Mouse (Mus musculus) forebrain, embryonic 12.5 days (tissue): Measurements from ENCODE around the gene Klrc2. TPM values are rescaled to one million over a fixed set of nuclear protein-coding genes. Genes with fewer than 3 reads are reported as not detected.
"Not testable (repeated sequence)": the region's sequence is repeated elsewhere in the genome, so short reads cannot be mapped to it uniquely, and the experiment has no call there.

Experiments used
- ATAC-seq: fragments of 200-750 bp; cut with Nextera tagmentation; 2 replicates; pipeline ENCODE4 v1.8.0; 2017; ENCODE audit warnings: moderate TSS enrichment; ENCODE audit not compliant: low FRiP score
- H3K27ac ChIP-seq: fragments of 300-500 bp; sonication (generic); 2 replicates; pipeline ENCODE4 v1.5.1; 2016; ENCODE audit warnings: mild to moderate bottlenecking
- H3K27me3 ChIP-seq: fragments of 300-500 bp; sonication (generic); 2 replicates; pipeline ENCODE4 v1.6.1; 2016; ENCODE audit warnings: mild to moderate bottlenecking
- H3K36me3 ChIP-seq: fragments of 300-500 bp; sonication (generic); replicated peaks from 2 replicates; pipeline ENCODE4 v1.6.1; 2016; ENCODE audit warnings: mild to moderate bottlenecking
- H3K4me1 ChIP-seq: fragments of 300-500 bp; sonication (generic); 2 replicates; pipeline ENCODE4 v1.6.1; 2016
- H3K4me2 ChIP-seq: fragments of 300-500 bp; sonication (generic); 2 replicates; pipeline ENCODE4 v1.6.1; 2016; ENCODE audit warnings: mild to moderate bottlenecking, moderate library complexity
- H3K4me3 ChIP-seq: fragments of 300-500 bp; sonication (generic); replicated peaks from 2 replicates; pipeline ENCODE4 v1.5.1; 2016; ENCODE audit warnings: mild to moderate bottlenecking
- H3K9ac ChIP-seq: fragments of 300-500 bp; sonication (generic); 2 replicates; pipeline ENCODE4 v1.6.1; 2016; ENCODE audit warnings: mild to moderate bottlenecking
- H3K9me3 ChIP-seq: fragments of 300-500 bp; sonication (generic); 2 replicates; pipeline ENCODE4 v1.6.1; 2016
- WGBS: fragments of 180-500 bp; shearing (Covaris S2); methylation state at CpG from one replicate; pipeline ENCODE4 v1.1.7; 2016; 5-methylcytosine and 5-hydroxymethylcytosine counted together
- microRNA-seq: library from miRNA; unstranded; fragments of <30 nt; microRNA quantifications from one replicate; pipeline ENCODE4, GENCODE M21; 2017
- polyA plus RNA-seq: library from polyadenylated mRNA; unstranded; fragments of >200 nt; fragmentation: Nextera tagmentation; extraction: Ambion mirVana; gene quantifications from 2 replicates; pipeline ENCODE4 v1.2.1, GENCODE M21; 2016

Klrc2 gene
- polyA plus RNA-seq, result not detected in 2 replicates

GRCm38 (mm10) chr6:129660589-129660988 lies at the start of gene Klrc2:
Gene Klrc2, minus strand, starts transcription at chr6:129660689.
- not testable (repeated sequence) for ATAC-seq, H3K9ac ChIP-seq, H3K27me3 ChIP-seq, H3K4me3 ChIP-seq, H3K27ac ChIP-seq, H3K36me3 ChIP-seq, H3K4me1 ChIP-seq, H3K9me3 ChIP-seq, H3K4me2 ChIP-seq
- WGBS, result 80% methylated on average over 4 of the region's 4 CpGs

- H3K4me1 ChIP-seq, H3K9me3 ChIP-seq, H3K36me3 ChIP-seq, H3K9ac ChIP-seq, H3K27ac ChIP-seq, H3K4me2 ChIP-seq, H3K27me3 ChIP-seq, ATAC-seq, H3K4me3 ChIP-seq: not testable (repeated sequence)
- WGBS, result 79% methylated on average over 10 of the region's 10 CpGs
Measured at GRCm38 (mm10) chr6:129691436-129691835, 30.9 kb upstream of the Klrc2 start.

GRCm38 (mm10) chr6:129680379-129680778 lies 19.9 kb upstream of the Klrc2 start:
- H3K4me3 ChIP-seq, result no peak overlapping the region
- 67% methylated on average over 1 of the region's 1 CpGs for WGBS

GRCm38 (mm10) chr6:129678873-129679272 lies 18.4 kb upstream of the Klrc2 start, which contains the start of gene Klrc1:
Gene Klrc1, minus strand, starts transcription at chr6:129678973.
- Histone ChIP-seq H3K9me3 (no peaks in the 10 kb centered on the region), H3K27me3 (no peaks in the 10 kb centered on the region), H3K27ac (no peak within 1 kb of the TSS), H3K4me2 (no peak within 1 kb of the TSS), H3K9ac (no peak within 1 kb of the TSS), H3K4me1 (no peaks in the 10 kb centered on the region), H3K4me3 (no peak within 1 kb of the TSS), H3K36me3 (no peaks in the 10 kb centered on the region)
- no peak for ATAC-seq
- 86% methylated on average over 3 of the region's 3 CpGs for whole genome bisulfite sequencing

More at GRCm38 (mm10) chr6:129680379-129680778, 19.9 kb upstream of the Klrc2 start:
- no peak for ATAC-seq
- H3K27ac ChIP-seq, result no peak overlapping the region
- H3K9ac ChIP-seq, result no peak overlapping the region
- no peaks in the 10 kb centered on the region for H3K36me3 ChIP-seq
- no peaks in the 10 kb centered on the region for H3K4me1 ChIP-seq
- H3K4me2 ChIP-seq, result no peak overlapping the region
- H3K27me3 ChIP-seq, result no peaks in the 10 kb centered on the region
- no peaks in the 10 kb centered on the region for H3K9me3 ChIP-seq

- H3K4me1 ChIP-seq, H3K36me3 ChIP-seq, ATAC-seq, H3K9me3 ChIP-seq, H3K27ac ChIP-seq, H3K4me3 ChIP-seq, H3K9ac ChIP-seq, H3K27me3 ChIP-seq, H3K4me2 ChIP-seq: not testable (repeated sequence)
- WGBS, result no CpG with 5 or more reads among the region's 3 CpGs
Measured at GRCm38 (mm10) chr6:129661301-129661700, 812 bp upstream of the Klrc2 start.

GRCm38 (mm10) chr6:129644054-129644453 lies 16.4 kb downstream of the Klrc2 start:
- WGBS, result 69% methylated on average over 2 of the region's 3 CpGs
- not testable (repeated sequence) for ATAC-seq, H3K9me3 ChIP-seq, H3K27me3 ChIP-seq, H3K4me2 ChIP-seq, H3K36me3 ChIP-seq, H3K4me3 ChIP-seq, H3K9ac ChIP-seq, H3K4me1 ChIP-seq, H3K27ac ChIP-seq

- H3K27me3 ChIP-seq, ATAC-seq, H3K36me3 ChIP-seq, H3K4me2 ChIP-seq, H3K27ac ChIP-seq, H3K9me3 ChIP-seq, H3K9ac ChIP-seq, H3K4me1 ChIP-seq, H3K4me3 ChIP-seq: not testable (repeated sequence)
- 83% methylated on average over 3 of the region's 3 CpGs for WGBS
Measured at GRCm38 (mm10) chr6:129643237-129643636, 17.3 kb downstream of the Klrc2 start, which contains the start of gene Klrc3. Gene Klrc3, minus strand, starts transcription at chr6:129643337.

- not testable (repeated sequence) for ATAC-seq, H3K4me2 ChIP-seq, H3K4me1 ChIP-seq, H3K27me3 ChIP-seq, H3K9me3 ChIP-seq, H3K4me3 ChIP-seq, H3K9ac ChIP-seq, H3K27ac ChIP-seq, H3K36me3 ChIP-seq
- WGBS, result 84% methylated on average over 2 of the region's 2 CpGs
Measured at GRCm38 (mm10) chr6:129631046-129631445, 29.4 kb downstream of the Klrc2 start.

- ATAC-seq, result no peak
- H3K4me1 ChIP-seq, result no peaks in the 10 kb centered on the region
- H3K4me2 ChIP-seq, result no peak within 1 kb of the TSS
- H3K27ac ChIP-seq, result no peak within 1 kb of the TSS
- no peak within 1 kb of the TSS for H3K4me3 ChIP-seq
- H3K27me3 ChIP-seq, result no peaks in the 10 kb centered on the region
- no peak within 1 kb of the TSS for H3K9ac ChIP-seq
- no peaks in the 10 kb centered on the region for H3K9me3 ChIP-seq
- H3K36me3 ChIP-seq, result no peaks in the 10 kb centered on the region
- WGBS, result 78% methylated on average over 4 of the region's 4 CpGs
Measured at GRCm38 (mm10) chr6:129623735-129624134, 36.8 kb downstream of the Klrc2 start, which contains the start of gene Klrk1. Gene Klrk1, minus strand, starts transcription at chr6:129623864.

- H3K27me3 ChIP-seq, result no peaks in the 10 kb centered on the region
- H3K36me3 ChIP-seq, result no peaks in the 10 kb centered on the region
- ATAC-seq, result no peak
- no peak overlapping the region for H3K4me3 ChIP-seq
- H3K4me2 ChIP-seq, result no peak overlapping the region
- no peaks in the 10 kb centered on the region for H3K4me1 ChIP-seq
- no peak overlapping the region for H3K9ac ChIP-seq
- no peaks in the 10 kb centered on the region for H3K9me3 ChIP-seq
- H3K27ac ChIP-seq, result no peak overlapping the region
Measured at GRCm38 (mm10) chr6:129608372-129608771, 52.1 kb downstream of the Klrc2 start.

Small RNA genes lying within 50 kb of the gene (microRNA-seq; reads per million reads assigned to microRNA genes)
- not detected for gene Mir680-1

Other genes with a start within 250 kb of the Klrc2 start
- gene Clec1a, start 208.7 kb downstream of the Klrc2 start, polyA plus RNA-seq, result 1.2 TPM in 2 replicates
- gene Olr1, start 153.5 kb downstream of the Klrc2 start, polyA plus RNA-seq, result not detected in 2 replicates
- gene Tmem52b, start 148.1 kb downstream of the Klrc2 start, polyA plus RNA-seq, result not detected in 2 replicates
- gene Gabarapl1, start 127.5 kb downstream of the Klrc2 start, polyA plus RNA-seq, result 83.6 and 97.2 TPM in 2 replicates
- gene Klre1, start 82.8 kb downstream of the Klrc2 start, polyA plus RNA-seq, result not detected in 2 replicates
- not detected in 2 replicates for gene Klrd1, start 68.9 kb downstream of the Klrc2 start, polyA plus RNA-seq
- 0.08 and 0.13 TPM in 2 replicates for gene Klrk1, start 36.8 kb downstream of the Klrc2 start, polyA plus RNA-seq
- gene Klrc3, start 17.4 kb downstream of the Klrc2 start, polyA plus RNA-seq, result not detected in 2 replicates
- gene Klrc1, start 18.3 kb upstream of the Klrc2 start, polyA plus RNA-seq, result not detected in 2 replicates
- not detected in 2 replicates for gene Klri1, start 56.4 kb upstream of the Klrc2 start, polyA plus RNA-seq
- gene Klri2, start 79.8 kb upstream of the Klrc2 start, polyA plus RNA-seq, result not detected in 2 replicates
- not detected in 2 replicates for gene Gm156, start 123.6 kb upstream of the Klrc2 start, polyA plus RNA-seq
- not detected in 2 replicates for gene Gm17631, start 202.0 kb upstream of the Klrc2 start, polyA plus RNA-seq
- gene Klra17, start 216.0 kb upstream of the Klrc2 start, polyA plus RNA-seq, result not detected in 2 replicates